Mouse (Mus musculus) stomach, postnatal 0 days (tissue): ENCODE results near the gene Plekhm1. TPM values are rescaled to one million over a fixed set of nuclear protein-coding genes. Genes with fewer than 3 reads are reported as not detected.

Experiments used
- ATAC-seq: fragments of 200-750 bp; cut with Nextera tagmentation; 2 replicates; pipeline ENCODE4 v1.8.0; 2017; ENCODE audit not compliant: low FRiP score, low TSS enrichment
- DNase-seq: peaks from one replicate; pipeline ENCODE4 v3.0.0-alpha.2; 2016; ENCODE audit warnings: low spot score
- H3K27ac ChIP-seq: fragments of 300-500 bp; sonication (generic); replicated peaks from 2 replicates; pipeline ENCODE4 v1.5.1; 2014; ENCODE audit warnings: mild to moderate bottlenecking, control low read depth
- H3K27me3 ChIP-seq: fragments of 300-500 bp; sonication (generic); 2 replicates; pipeline ENCODE4 v1.6.1; 2014; ENCODE audit warnings: low read length; ENCODE audit not compliant: control insufficient read depth, insufficient read depth
- H3K36me3 ChIP-seq: fragments of 300-500 bp; sonication (generic); 2 replicates; pipeline ENCODE4 v1.6.1; 2014; ENCODE audit warnings: low read length, mixed read lengths; ENCODE audit not compliant: control insufficient read depth, insufficient read depth
- H3K4me1 ChIP-seq: fragments of 300-500 bp; sonication (generic); replicated peaks from 2 replicates; pipeline ENCODE4 v1.6.1; 2014; ENCODE audit warnings: antibody characterized with exemption; ENCODE audit not compliant: control insufficient read depth, insufficient read depth
- H3K4me2 ChIP-seq: fragments of 300-500 bp; sonication (generic); replicated peaks from 2 replicates; pipeline ENCODE4 v1.6.1; 2014; ENCODE audit warnings: low read depth, mild to moderate bottlenecking, control low read depth, moderate library complexity
- H3K4me3 ChIP-seq: fragments of 300-500 bp; sonication (generic); 2 replicates; pipeline ENCODE4 v1.5.1; 2014; ENCODE audit warnings: low read depth, low read length, control low read depth
- H3K9ac ChIP-seq: fragments of 300-500 bp; sonication (generic); 2 replicates; pipeline ENCODE4 v1.6.1; 2014; ENCODE audit warnings: mild to moderate bottlenecking, low read length, control low read depth, mixed read lengths
- H3K9me3 ChIP-seq: fragments of 300-500 bp; sonication (generic); 2 replicates; pipeline ENCODE4 v1.6.1; 2016; ENCODE audit warnings: low read length; ENCODE audit not compliant: control insufficient read depth
- CTCF ChIP-seq: IDR thresholded peaks from 2 replicates; pipeline ENCODE4 v1.5.1; 2016; ENCODE audit warnings: antibody characterized with exemption, low read depth, mild to moderate bottlenecking, moderate library complexity
- EP300 ChIP-seq: optimal IDR thresholded peaks from 2 replicates; pipeline ENCODE3; 2016; ENCODE audit warnings: antibody characterized with exemption
- WGBS: fragments of 180-500 bp; shearing (Covaris S2); extraction: QIAGEN DNeasy Blood & Tissue Kit; methylation state at CpG from one replicate; pipeline ENCODE4 v1.1.7; 2014; 5-methylcytosine and 5-hydroxymethylcytosine counted together
- polyA plus RNA-seq: library from polyadenylated mRNA; unstranded; fragments of >200 nt; fragmentation: Nextera tagmentation; extraction: Ambion mirVana; gene quantifications from 2 replicates; pipeline ENCODE4 v1.2.1, GENCODE M21; 2015

The Plekhm1 gene
- polyA plus RNA-seq, 1 experiment from 2014 or later = 3.6 TPM

GRCm38 (mm10) chr11:103357710-103358109 is 54.8 kb downstream of the Plekhm1 start:
- ATAC-seq = no peak
- Histone ChIP-seq H3K36me3 (no peaks in the 10 kb centered on the region), H3K27me3 (no peaks in the 10 kb centered on the region; the same call in 1 of the 2 replicates), H3K4me3 (no peak overlapping the region), H3K4me1 (0 out of 2 replicates have a peak, but pooled peaks cover 2% of the 10 kb centered on the region), H3K9me3 (no peaks in the 10 kb centered on the region), H3K4me2 (no peak overlapping the region), H3K9ac (no peak overlapping the region), H3K27ac (0 out of 2 replicates have a peak overlapping the region, but pooled peaks have one; percentile 8)
- DNase-seq = no peak
- TF ChIP-seq CTCF = no peak
- TF ChIP-seq EP300 = no peak
- 93% methylated on average over 10 of the region's 10 CpGs for WGBS

GRCm38 (mm10) chr11:103356938-103357670 is 55.4 kb downstream of the Plekhm1 start:
- DNase-seq (peak; percentile 49), ATAC-seq (no peak)
- Histone ChIP-seq H3K27me3 (no peaks in the 10 kb centered on the region; the same call in 1 of the 2 replicates), H3K27ac (peak overlapping the region; percentile 81), H3K4me3 (no peak overlapping the region), H3K9ac (no peak overlapping the region), H3K4me2 (no peak overlapping the region), H3K4me1 (0 out of 2 replicates have a peak, but pooled peaks cover 2% of the 10 kb centered on the region), H3K36me3 (no peaks in the 10 kb centered on the region), H3K9me3 (no peaks in the 10 kb centered on the region)
- TF ChIP-seq CTCF = no peak
- no peak for TF ChIP-seq EP300
- WGBS = 78% methylated on average over 16 of the region's 16 CpGs

- WGBS = 26% methylated on average over 11 of the region's 11 CpGs
- no peak for TF ChIP-seq CTCF
- no peak for TF ChIP-seq EP300
- DNase-seq (peak; percentile 81), ATAC-seq (peak; percentile 57)
- 0 out of 2 replicates have a peak, but pooled peaks cover 2% of the 10 kb centered on the region for H3K4me1 ChIP-seq
- H3K4me3 ChIP-seq = peak overlapping the region; percentile 19; the same call in 1 of the 2 replicates
- peak overlapping the region; percentile 50 for H3K9ac ChIP-seq
- H3K9me3 ChIP-seq = no peaks in the 10 kb centered on the region
- no peaks in the 10 kb centered on the region for H3K36me3 ChIP-seq
- no peaks in the 10 kb centered on the region; the same call in 1 of the 2 replicates for H3K27me3 ChIP-seq
- H3K27ac ChIP-seq = peak overlapping the region; percentile 81
- H3K4me2 ChIP-seq = peak overlapping the region; percentile 38
These were observed 56.4 kb downstream of the Plekhm1 start for GRCm38 (mm10) chr11:103356032-103356571.

- ATAC-seq (peak; percentile 1; the same call in 1 of the 2 replicates), DNase-seq (peak; percentile 73)
- H3K36me3 ChIP-seq = no peaks in the 10 kb centered on the region
- 0 out of 2 replicates have a peak overlapping the region, but pooled peaks have one; percentile 0 for H3K4me3 ChIP-seq
- peak overlapping the region; percentile 32; the same call in 1 of the 2 replicates for H3K4me2 ChIP-seq
- TF ChIP-seq EP300 = no peak
- no peak for TF ChIP-seq CTCF
- no peaks in the 10 kb centered on the region for H3K9me3 ChIP-seq
- H3K27me3 ChIP-seq = no peaks in the 10 kb centered on the region
- 0 out of 2 replicates have a peak, but pooled peaks cover 2% of the 10 kb centered on the region for H3K4me1 ChIP-seq
- WGBS = 25% methylated on average over 11 of the region's 11 CpGs
- H3K27ac ChIP-seq = peak overlapping the region; percentile 2; the same call in 1 of the 2 replicates
- H3K9ac ChIP-seq = peak overlapping the region; percentile 23; the same call in 1 of the 2 replicates
These were observed 57.2 kb downstream of the Plekhm1 start for GRCm38 (mm10) chr11:103355251-103355650.

- ATAC-seq (no peak), DNase-seq (no peak)
- 42% methylated on average over 3 of the region's 3 CpGs for WGBS
- Histone ChIP-seq H3K9ac (no peak overlapping the region), H3K4me2 (no peak overlapping the region; the same call in 1 of the 2 replicates), H3K36me3 (no peaks in the 10 kb centered on the region), H3K9me3 (no peaks in the 10 kb centered on the region), H3K27me3 (no peaks in the 10 kb centered on the region), H3K27ac (no peak overlapping the region), H3K4me1 (no peaks in the 10 kb centered on the region), H3K4me3 (no peak overlapping the region)
- TF ChIP-seq CTCF (no peak), EP300 (no peak)
These were observed 58.5 kb downstream of the Plekhm1 start for GRCm38 (mm10) chr11:103354033-103354432.
